Mouse (Mus musculus): ENCODE measurements at regions not wholly inside any gene's neighbourhood (a gene's known extent, or its start where the extent isn't known, plus 50 kb on each side); places are given as distances from the start of the nearest gene placed in this dataset.

DNA sequence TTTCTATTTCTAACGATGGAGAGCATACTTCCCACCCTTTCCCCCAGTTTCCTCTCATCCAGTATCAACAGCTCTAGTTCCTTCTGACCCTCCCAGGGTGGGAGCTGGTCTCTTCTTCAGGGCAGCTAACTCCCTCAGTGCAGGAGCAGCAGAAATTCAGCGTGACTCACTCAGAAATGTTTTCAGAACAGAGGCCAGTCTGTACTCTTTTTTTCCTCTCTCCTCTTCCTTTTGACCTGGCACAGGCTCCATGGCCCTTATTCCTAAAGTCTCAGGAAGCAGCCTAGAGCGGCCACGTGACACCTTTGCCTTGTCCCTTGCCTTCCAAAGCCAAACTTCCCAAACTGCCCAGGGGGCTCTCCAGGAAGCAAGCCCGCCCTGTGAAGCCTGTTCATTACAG is 55.4 kb downstream of the Pja1 start:
- DNase-seq (ENCODE audit: low spot score) = no peak

- no peak for DNase-seq (ENCODE audit: low spot score)
These were observed 60.1 kb downstream of the Pja1 start for GRCm38 (mm10) chrX:99410942-99411341.

DNA sequence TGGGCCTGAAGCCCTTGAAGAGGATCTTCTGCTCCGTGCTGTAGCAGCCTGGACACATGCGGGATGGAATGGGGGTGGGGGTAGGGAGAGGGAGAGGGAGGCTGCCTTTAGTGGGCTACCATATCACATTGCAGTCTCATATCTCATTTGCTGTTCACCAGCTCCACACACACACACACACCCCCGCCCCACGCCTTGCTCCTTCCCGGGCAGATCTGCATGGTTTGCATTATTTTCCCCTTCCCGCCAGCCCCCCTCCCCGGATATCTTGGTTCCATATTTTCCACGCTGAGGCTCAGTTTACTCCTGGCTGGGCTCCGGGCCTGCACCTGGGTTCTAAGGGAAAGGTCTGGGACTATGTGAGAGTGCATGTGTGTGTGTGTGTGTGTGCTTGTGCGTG is 61.2 kb downstream of the Pja1 start:
- DNase-seq (ENCODE audit: low spot score) = no peak

GRCm38 (mm10) chrX:99409331-99409730 is 61.7 kb downstream of the Pja1 start:
- no peak for DNase-seq (ENCODE audit: low spot score)

GRCm38 (mm10) chrX:99408804-99409203 is 62.3 kb downstream of the Pja1 start:
- DNase-seq (ENCODE audit: low spot score) = no peak

DNA sequence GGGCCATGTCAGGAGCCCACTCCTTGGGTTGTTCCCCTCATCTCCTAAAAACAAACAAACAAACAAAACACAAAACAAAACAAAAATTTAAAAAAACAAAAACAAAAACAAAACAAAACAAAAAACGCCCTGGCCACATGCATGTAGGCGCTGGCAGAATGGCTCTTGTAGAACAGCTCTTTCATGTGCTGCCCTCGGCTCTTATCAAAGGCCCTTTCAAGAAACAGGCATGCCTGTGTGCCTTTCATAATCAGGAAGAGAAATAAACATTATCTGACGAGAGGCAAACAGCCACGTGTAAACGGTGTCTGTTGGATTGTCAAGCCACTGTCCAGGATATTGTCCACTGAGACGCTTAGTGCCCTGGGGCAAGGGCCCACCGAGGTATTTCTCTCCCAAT is 65.2 kb downstream of the Pja1 start:
- no peak for DNase-seq (ENCODE audit: low spot score)

DNA sequence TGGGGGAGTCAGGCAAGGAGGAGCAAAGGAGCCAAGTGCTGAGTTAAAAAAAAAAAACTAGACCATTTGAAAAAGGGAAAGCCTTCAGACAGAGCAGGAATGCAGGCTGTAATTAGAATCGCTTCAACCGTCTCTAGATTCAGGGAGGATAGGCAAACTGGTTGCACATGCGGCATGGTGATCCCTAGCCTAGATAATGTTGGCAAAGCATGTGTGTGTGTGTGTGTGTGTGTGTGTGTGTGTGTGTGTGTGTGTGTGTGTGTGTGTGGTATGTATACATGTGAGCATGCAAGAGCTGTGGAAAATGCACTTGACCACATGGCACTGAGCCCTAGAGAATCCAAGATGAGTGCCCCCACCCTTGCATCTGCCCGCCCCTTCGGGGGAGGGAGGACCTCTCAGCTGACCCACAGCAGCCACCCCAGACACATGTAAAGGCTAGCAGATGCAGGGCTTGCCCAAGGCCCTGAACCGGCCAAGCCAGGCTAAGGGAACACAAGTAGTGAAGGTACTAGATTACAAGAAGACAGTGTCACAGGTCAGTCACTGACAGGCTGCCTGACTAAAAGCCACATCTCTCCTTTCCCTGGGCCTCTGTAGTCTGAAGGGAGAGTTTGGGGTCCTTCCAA is 67.4 kb downstream of the Pja1 start:
- DNase-seq (ENCODE audit: low spot score) = no peak

DNA sequence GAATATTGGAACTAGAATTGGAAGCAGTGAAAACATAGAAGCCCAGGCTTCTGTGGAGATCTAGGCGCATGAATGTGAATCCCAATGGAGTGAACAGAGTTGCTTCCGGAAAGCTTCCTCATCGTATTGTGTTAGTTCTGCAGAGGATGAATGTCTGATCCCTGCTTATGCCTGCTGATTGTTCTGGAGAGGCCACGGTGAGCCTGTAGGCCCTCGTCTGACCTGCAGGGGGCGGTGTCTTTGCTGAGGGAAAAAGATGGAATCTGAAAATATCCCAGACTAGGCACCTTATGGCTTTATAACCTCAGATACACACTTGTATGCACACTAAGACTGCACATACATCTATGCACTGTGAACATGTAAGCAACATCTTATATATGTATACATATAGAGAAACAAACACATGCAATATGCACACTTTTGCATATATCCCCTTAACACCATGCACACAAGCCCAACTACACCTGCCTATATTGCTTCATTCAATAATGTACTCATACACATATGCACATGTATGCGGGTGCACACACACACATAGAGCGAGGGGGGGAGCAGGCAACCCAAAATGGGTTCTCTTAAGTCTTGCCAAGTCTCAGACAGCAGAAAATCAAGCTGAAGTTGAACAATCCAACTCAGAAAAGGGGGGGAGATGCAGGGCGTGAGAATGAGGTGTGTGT is 68.1 kb downstream of the Pja1 start:
- no peak for DNase-seq (ENCODE audit: low spot score)

- DNase-seq (ENCODE audit: low spot score) = no peak
These were observed 73.7 kb downstream of the Pja1 start for GRCm38 (mm10) chrX:99397344-99397743.

DNA sequence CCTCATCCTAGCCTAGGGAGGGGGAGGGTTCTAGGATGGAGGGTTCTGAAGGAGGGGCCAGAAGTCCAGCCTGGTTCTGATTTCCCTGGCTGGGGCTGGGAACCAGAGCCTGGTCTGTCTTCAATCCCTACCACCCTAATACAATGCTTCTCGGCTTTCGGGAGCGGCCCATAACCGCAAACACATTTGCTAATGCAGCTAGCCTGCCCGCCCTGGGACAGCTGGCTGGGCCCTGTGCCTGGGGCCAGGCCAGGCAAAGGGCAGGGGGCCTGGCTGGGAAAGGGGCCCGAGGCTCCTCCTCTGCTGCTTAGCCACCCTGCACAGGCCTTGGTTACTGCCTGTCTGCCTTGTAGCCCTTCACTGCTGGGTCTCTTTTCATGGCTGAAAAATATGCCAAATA is 74.9 kb downstream of the Pja1 start:
- DNase-seq (ENCODE audit: low spot score) = no peak

- no peak for DNase-seq (ENCODE audit: low spot score)
These were observed 76.0 kb downstream of the Pja1 start for GRCm38 (mm10) chrX:99395067-99395466.

DNA sequence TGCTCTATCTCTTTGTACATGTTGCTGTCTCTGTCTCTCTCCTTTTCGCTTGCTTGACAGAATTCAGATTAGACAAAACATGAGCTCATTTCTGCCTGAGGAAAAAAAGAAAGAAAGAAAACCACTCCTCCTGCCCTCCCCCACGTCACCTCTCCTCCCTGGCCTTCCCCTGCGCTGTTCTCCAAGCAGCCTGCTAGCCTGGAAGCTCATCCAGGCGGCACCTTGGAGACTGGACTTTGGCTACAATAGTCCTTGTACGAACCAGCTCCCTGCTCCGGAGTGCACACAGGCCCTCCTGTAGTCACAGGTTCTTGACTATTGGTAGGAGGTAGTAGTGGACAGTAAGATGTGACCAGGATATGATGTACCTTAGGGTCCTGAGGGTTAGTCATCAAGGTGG is 79.4 kb downstream of the Pja1 start:
- DNase-seq (ENCODE audit: low spot score) = no peak

DNA sequence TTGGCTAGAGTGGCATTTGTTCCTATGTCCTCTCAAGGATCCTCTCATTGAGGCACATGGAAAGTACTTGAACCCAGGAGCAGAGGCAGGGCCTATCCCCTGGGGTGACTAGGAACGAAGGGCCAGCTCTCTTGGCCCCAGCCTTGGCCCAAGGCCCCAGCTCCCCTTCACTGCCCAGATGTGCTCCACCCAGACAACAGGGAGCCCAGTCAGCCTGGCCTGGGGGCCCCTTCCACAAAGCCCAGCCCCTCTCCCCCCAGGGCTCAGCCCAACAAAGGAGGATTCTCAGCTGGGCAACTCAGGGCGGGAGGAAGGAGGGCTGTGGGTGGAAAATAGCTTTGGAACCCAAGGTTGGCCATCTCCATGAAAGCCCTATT is 80.6 kb downstream of the Pja1 start:
- DNase-seq (ENCODE audit: low spot score) = no peak

GRCm38 (mm10) chrX:99389778-99390461 is 81.2 kb downstream of the Pja1 start:
- no peak for DNase-seq (ENCODE audit: low spot score)

DNA sequence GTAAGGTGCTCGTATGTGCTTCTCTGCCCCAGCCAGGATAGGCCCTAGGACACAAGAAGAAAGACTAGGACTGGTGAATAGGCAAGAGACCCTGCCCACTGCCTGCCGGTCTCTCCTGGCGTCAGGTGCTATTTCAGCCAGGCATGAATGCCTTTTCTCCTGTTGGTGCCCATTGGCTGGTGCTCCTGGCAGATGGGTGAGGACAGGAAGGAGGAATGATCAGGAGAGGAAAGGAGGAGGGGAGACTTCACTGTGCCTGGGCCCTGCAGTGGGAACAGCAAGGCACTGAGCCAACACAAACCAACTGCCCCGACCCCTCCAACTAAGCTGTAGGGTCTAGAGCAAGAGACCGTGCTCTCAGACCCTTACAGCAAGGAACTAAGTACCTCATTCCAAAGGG is 100.4 kb downstream of the Pja1 start:
- no peak for DNase-seq (ENCODE audit: low spot score)

DNA sequence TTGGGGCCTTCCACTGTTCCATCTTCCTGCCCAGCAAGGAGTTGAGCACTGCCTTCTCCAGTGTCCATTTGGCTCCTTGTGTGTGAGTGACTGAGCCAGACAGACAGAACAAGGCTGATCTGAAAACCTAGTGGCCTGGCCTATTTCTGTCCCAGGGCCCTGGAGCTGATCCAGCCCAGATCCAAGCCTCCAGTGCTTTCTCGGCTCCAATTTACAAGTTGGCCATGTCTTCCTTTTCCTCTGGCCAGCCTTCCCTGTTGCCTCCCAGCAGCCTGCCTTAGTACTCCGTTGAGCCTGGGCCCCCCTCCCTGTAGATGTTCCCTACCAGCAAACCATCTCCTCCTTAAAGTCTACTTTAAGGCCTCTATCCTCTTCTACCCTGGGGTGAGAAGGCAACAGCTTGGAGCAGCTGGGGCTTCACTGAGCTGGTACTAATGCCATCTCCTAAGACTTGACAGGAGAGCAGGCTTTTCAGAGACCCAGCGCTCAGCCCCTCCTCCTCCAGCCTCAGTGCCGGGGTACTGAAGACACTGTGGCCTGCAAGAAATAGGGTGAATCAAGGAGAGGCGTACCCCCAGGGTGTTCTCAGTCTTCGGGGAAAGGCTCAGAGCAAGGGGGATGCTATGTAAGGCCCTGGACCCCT is 101.7 kb downstream of the Pja1 start:
- DNase-seq (ENCODE audit: low spot score) = no peak

DNA sequence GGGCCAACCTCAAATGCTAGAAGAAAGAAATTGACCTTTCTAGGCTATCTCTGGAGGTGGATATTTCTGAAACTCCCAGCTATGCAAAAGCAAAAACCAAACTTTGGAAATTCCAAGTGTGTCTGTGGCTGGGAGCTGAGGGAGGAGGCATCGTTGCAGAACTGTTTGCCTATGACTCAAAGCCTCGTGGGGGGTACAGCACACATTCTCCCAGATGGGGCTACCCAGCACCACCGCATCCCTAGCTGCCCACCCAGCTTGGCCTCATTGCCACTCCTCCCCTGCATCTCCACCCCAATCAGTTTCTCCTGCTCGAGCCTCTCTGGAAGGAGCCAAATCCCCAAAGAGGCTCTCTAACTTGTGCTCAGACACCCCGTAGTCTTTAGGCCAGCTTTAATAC is 107.0 kb downstream of the Pja1 start:
- no peak for DNase-seq (ENCODE audit: low spot score)

DNA sequence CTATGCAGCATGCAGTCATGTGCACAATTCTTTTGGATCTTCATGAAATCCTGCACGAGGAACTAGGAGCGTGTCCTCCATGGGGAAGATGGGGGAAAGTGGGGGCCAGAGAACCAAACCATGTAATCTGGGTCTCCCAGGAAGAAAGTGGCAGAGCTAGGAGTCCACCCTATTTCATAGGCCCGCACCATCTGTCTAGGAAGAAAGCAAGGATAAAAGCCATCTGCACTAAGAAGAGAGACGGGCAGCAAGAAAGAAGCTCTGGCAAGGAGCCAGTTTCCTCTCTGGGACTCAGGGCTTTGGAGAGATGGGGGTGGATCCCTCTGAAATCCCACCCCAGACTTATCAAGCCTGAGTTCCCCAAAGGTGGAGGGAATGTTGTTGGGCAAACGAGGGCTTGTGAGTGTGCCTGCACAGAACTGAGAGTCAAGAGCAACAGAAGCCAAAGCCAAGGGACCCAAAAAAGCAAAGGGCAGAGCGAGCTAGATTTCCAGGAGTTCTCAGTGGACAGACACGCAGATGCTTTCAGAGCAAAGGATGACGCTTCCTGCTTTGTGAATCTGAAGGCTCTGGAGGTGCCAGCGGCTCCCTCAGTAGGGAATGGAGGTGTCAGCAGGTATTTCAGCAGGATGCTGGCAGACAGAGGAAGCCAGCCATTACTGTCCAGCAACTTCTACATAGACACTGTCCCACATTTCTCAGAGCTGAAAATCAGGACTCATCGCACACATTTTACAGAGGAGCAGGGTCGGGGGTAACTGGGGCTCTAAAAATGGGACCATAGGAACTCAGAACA is 110.8 kb downstream of the Pja1 start:
- no peak for DNase-seq (ENCODE audit: low spot score)

GRCm38 (mm10) chrX:99358784-99359183 is 112.3 kb downstream of the Pja1 start:
- DNase-seq (ENCODE audit: low spot score) = no peak

DNA sequence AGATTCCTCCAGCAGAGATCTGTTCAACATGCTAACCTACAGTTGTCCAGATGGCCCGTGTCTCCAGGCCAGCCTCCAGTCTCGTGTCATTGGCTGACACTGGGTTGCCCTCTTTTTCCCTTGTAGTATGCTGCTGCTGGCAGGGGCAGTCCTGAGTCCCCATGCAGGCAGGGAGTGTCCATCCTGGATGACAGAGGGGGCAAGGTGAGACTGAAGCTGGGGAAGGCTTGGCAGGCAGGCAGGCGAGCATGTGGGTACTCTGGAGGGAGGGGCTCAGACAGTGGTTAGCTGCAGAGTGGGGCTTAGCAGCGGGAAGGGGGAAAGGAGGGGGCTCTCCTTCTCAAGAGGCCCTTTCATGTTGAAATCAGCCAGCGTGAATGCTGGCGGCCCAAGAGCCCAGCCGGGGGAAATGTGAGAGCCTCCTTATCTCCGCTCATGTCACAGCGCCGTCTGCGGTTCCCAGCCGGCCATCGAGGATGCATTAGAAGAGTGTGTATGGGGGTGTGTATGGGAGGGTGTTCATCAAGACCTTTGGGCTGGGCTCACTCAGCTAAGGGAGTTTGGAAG is 112.9 kb downstream of the Pja1 start:
- no peak for DNase-seq (ENCODE audit: low spot score)

DNA sequence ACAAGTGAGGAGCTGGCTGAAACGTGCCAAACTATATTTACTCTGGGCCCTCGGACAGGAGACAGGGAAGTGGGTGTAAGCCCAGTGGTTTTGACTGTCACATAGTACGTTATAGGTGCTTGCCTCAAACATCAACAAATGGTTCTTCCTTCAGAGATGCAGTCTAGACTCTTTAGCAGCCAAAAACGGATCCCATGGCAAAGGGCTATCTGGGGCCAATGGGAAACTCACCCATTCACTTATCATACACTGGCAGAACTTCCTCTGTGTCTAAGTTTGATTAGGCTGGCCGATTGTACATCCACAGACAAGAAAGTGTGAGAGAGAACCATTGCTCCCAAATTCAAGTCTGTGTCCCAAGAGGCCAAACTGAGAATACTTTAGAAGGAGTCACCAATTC is 115.9 kb downstream of the Pja1 start:
- DNase-seq (ENCODE audit: low spot score) = no peak

- no peak for DNase-seq (ENCODE audit: low spot score)
These were observed 120.8 kb downstream of the Pja1 start for GRCm38 (mm10) chrX:99350233-99350632.
